Mouse (Mus musculus): ENCODE results near the gene Asap2. TPM values are rescaled to one million over a fixed set of nuclear protein-coding genes. Genes with fewer than 3 reads are reported as not detected.
A peak's percentile ranks its signal among the peaks of the same experiment; 100 is the strongest.

The Asap2 gene
- polyA plus RNA-seq, 1 experiment, result 5.6 TPM

GRCm38 (mm10) chr12:21133031-21133430 lies 142.8 kb downstream of the Asap2 start:
- Histone ChIP-seq H3K36me3 (ENCODE audit: control insufficient read depth, insufficient read depth) (no peaks in the 10 kb centered on the region), H3K79me3 (ENCODE audit: low read depth) (peaks cover 25% of the 10 kb centered on the region), H3ac (ENCODE audit: control insufficient read depth, insufficient read length, low read depth) (no peak overlapping the region), H3K27me3 (ENCODE audit: control insufficient read depth, insufficient read depth, insufficient read length) (no peaks in the 10 kb centered on the region), H3K4me3 (ENCODE audit: insufficient read depth, poor library complexity, severe bottlenecking) (no peak overlapping the region), H3K79me2 (ENCODE audit: control insufficient read depth, insufficient read depth) (peaks cover 86% of the 10 kb centered on the region)
- TF ChIP-seq CTCF (IDR thresholded peaks at IDR 0.05; ENCODE audit: control insufficient read depth, insufficient read depth, insufficient read length) (no peak), MYOD1 (IDR thresholded peaks at IDR 0.05; ENCODE audit: control insufficient read depth, insufficient read length, low read depth) (peak; percentile 6)

GRCm38 (mm10) chr12:21133972-21134859 lies 144.0 kb downstream of the Asap2 start:
- no peak for TF ChIP-seq FOSL1 (IDR thresholded peaks at IDR 0.05; ENCODE audit: insufficient read depth, low read length, poor library complexity, severe bottlenecking)
- TF ChIP-seq MYOD1 (IDR thresholded peaks at IDR 0.05; ENCODE audit: control insufficient read depth, insufficient read length, low read depth), result no peak
- no peak for TF ChIP-seq CTCF (IDR thresholded peaks at IDR 0.05; ENCODE audit: control insufficient read depth, insufficient read depth, insufficient read length)
- TF ChIP-seq MYOG (IDR thresholded peaks at IDR 0.05; ENCODE audit: control insufficient read depth, extremely low read depth, insufficient read length), result no peak
- no peak for TF ChIP-seq USF1 (IDR thresholded peaks at IDR 0.05; ENCODE audit: low read depth)
- no peak for TF ChIP-seq CEBPB (IDR thresholded peaks at IDR 0.05; ENCODE audit: low read depth)
- TF ChIP-seq MAX (IDR thresholded peaks at IDR 0.05), result no peak
- Histone ChIP-seq H3K79me3 (ENCODE audit: low read depth) (peaks cover 24% of the 10 kb centered on the region), H3K27me3 (ENCODE audit: control insufficient read depth, insufficient read depth, insufficient read length) (no peaks in the 10 kb centered on the region), H3K4me3 (ENCODE audit: insufficient read depth, poor library complexity, severe bottlenecking) (no peak overlapping the region), H3K79me2 (ENCODE audit: control insufficient read depth, insufficient read depth) (peaks cover 86% of the 10 kb centered on the region), H3ac (ENCODE audit: control insufficient read depth, insufficient read length, low read depth) (no peak overlapping the region), H3K36me3 (ENCODE audit: control insufficient read depth, insufficient read depth) (no peaks in the 10 kb centered on the region)

GRCm38 (mm10) chr12:21135651-21136461 lies 145.6 kb downstream of the Asap2 start:
- H3K36me3 ChIP-seq (ENCODE audit: control insufficient read depth, insufficient read depth), result no peaks in the 10 kb centered on the region
- no peak overlapping the region for H3K4me3 ChIP-seq (ENCODE audit: insufficient read depth, poor library complexity, severe bottlenecking)
- H3K79me2 ChIP-seq (ENCODE audit: control insufficient read depth, insufficient read depth), result peaks cover 83% of the 10 kb centered on the region
- peaks cover 25% of the 10 kb centered on the region for H3K79me3 ChIP-seq (ENCODE audit: low read depth)
- no peak overlapping the region for H3ac ChIP-seq (ENCODE audit: control insufficient read depth, insufficient read length, low read depth)
- no peak for TF ChIP-seq MAX (IDR thresholded peaks at IDR 0.05)
- TF ChIP-seq MYOG (IDR thresholded peaks at IDR 0.05; ENCODE audit: control insufficient read depth, extremely low read depth, insufficient read length), result no peak
- no peaks in the 10 kb centered on the region for H3K27me3 ChIP-seq (ENCODE audit: control insufficient read depth, insufficient read depth, insufficient read length)

GRCm38 (mm10) chr12:21136462-21136751 lies 146.1 kb downstream of the Asap2 start:
- TF ChIP-seq CTCF (IDR thresholded peaks at IDR 0.05; ENCODE audit: control insufficient read depth, insufficient read depth, insufficient read length), result no peak
- TF ChIP-seq MYOD1 (IDR thresholded peaks at IDR 0.05; ENCODE audit: control insufficient read depth, insufficient read length, low read depth), result no peak
- TF ChIP-seq CEBPB (IDR thresholded peaks at IDR 0.05; ENCODE audit: low read depth), result no peak
- TF ChIP-seq MYOG (IDR thresholded peaks at IDR 0.05; ENCODE audit: control insufficient read depth, extremely low read depth, insufficient read length), result no peak
- no peak for TF ChIP-seq USF1 (IDR thresholded peaks at IDR 0.05; ENCODE audit: low read depth)
- no peak for TF ChIP-seq MAX (IDR thresholded peaks at IDR 0.05)
- TF ChIP-seq FOSL1 (IDR thresholded peaks at IDR 0.05; ENCODE audit: insufficient read depth, low read length, poor library complexity, severe bottlenecking), result no peak
- Histone ChIP-seq H3K79me3 (ENCODE audit: low read depth) (peaks cover 22% of the 10 kb centered on the region), H3K79me2 (ENCODE audit: control insufficient read depth, insufficient read depth) (peaks cover 83% of the 10 kb centered on the region), H3K4me3 (ENCODE audit: insufficient read depth, poor library complexity, severe bottlenecking) (no peak overlapping the region), H3K36me3 (ENCODE audit: control insufficient read depth, insufficient read depth) (no peaks in the 10 kb centered on the region), H3K27me3 (ENCODE audit: control insufficient read depth, insufficient read depth, insufficient read length) (no peaks in the 10 kb centered on the region), H3ac (ENCODE audit: control insufficient read depth, insufficient read length, low read depth) (no peak overlapping the region)

GRCm38 (mm10) chr12:21139560-21139959 lies 149.3 kb downstream of the Asap2 start:
- TF ChIP-seq FOSL1 (IDR thresholded peaks at IDR 0.05; ENCODE audit: insufficient read depth, low read length, poor library complexity, severe bottlenecking) (no peak), MAX (IDR thresholded peaks at IDR 0.05) (no peak), CEBPB (IDR thresholded peaks at IDR 0.05; ENCODE audit: low read depth) (no peak), MYOD1 (IDR thresholded peaks at IDR 0.05; ENCODE audit: control insufficient read depth, insufficient read length, low read depth) (no peak), MYOG (IDR thresholded peaks at IDR 0.05; ENCODE audit: control insufficient read depth, extremely low read depth, insufficient read length) (no peak), CTCF (IDR thresholded peaks at IDR 0.05; ENCODE audit: control insufficient read depth, insufficient read depth, insufficient read length) (no peak), USF1 (IDR thresholded peaks at IDR 0.05; ENCODE audit: low read depth) (no peak)
- Histone ChIP-seq H3K36me3 (ENCODE audit: control insufficient read depth, insufficient read depth) (no peaks in the 10 kb centered on the region), H3K79me2 (ENCODE audit: control insufficient read depth, insufficient read depth) (peaks cover 80% of the 10 kb centered on the region)

More at GRCm38 (mm10) chr12:21139560-21139959, 149.3 kb downstream of the Asap2 start:
- peaks cover 22% of the 10 kb centered on the region for H3K79me3 ChIP-seq (ENCODE audit: low read depth)
- no peaks in the 10 kb centered on the region for H3K27me3 ChIP-seq (ENCODE audit: control insufficient read depth, insufficient read depth, insufficient read length)
- no peak overlapping the region for H3ac ChIP-seq (ENCODE audit: control insufficient read depth, insufficient read length, low read depth)
- no peak overlapping the region for H3K4me3 ChIP-seq (ENCODE audit: insufficient read depth, poor library complexity, severe bottlenecking)

Data from C2C12 (cell line).